Mouse (Mus musculus): ENCODE data around the gene Gm20828. TPM values are rescaled to one million over a fixed set of nuclear protein-coding genes. Genes with fewer than 3 reads are reported as not detected.

Gm20828 gene
- not detected for polyA plus RNA-seq (2014; fragmentation: Illumina TruSeq; extraction: RNeasy Lipid Tissue Mini Kit (QIAGEN cat#74804); ENCODE audit: low read depth, low replicate concordance)

DNA sequence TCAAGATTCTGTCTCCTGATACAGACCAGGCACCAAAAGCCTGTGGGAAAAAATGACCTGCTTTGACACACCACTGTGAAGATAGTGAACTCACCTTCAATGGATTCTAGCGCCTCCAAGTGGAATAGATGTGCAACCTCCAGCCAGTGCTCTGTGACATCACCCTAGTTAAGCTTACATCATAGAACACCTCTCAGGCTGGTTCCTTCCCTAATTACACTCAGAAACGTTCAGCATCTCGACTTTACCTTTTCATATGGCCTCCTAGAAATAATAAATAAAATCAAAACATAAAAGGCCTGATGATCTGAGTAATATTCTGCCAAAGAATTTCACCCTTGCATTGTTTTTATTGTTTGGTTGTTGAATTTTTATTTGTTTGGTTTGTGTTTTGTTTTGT, at the start of gene Gm20828:
TSS of gene Gm20828 (minus strand) at position 101 of the 400 bp plus-strand sequence.

Data from adrenal gland, adult 10 weeks (tissue).